ENCODE assay signal across 23 mouse cellular contexts in the genomic region with DNA sequence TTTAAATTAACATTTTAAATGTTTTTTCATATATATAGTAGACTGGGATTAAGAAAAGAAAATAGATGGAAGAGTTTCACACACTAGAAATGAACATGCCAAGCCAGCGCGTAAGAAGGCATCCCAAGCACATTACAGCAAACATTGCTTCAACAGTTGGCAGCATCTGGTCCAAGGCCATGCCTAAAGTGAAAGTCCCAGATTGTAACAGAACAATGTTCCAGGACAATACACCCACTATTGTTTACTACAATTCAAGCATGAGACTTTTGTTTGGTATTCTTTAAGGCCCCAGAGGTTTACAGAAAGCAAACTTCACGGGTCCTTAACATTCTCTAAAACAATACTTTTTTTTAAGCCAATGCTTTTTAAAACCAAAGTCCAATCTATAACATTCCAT.
DNase-seq lines count a peak whose midpoint lies in the region; ATAC-seq and TF ChIP-seq lines count a peak whose summit lies in the region.
"Had no signal": no experiment of that assay in that cellular context is flagged by ENCODE, and none has a peak within 500 bp of the region (broad histone marks: within the 10 kb centered on the region; RNA-seq: fewer than 3 reads in every experiment).

No protein-coding gene starts in this region.

- WGBS in liver, adult 2 months = 24% methylated on average over 3 of the region's 3 CpGs
- WGBS in midbrain, embryonic 14.5 days = 43% methylated on average over 3 of the region's 3 CpGs

- no peaks in the 10 kb centered on the region for H3K36me3 ChIP-seq in liver, adult 2 months (ENCODE audit: control insufficient read depth, insufficient read depth, low read length)
- H3K36me3 ChIP-seq in midbrain, embryonic 14.5 days (ENCODE audit: control insufficient read depth, insufficient read depth, low read length) = no peaks in the 10 kb centered on the region
- H3K36me3 ChIP-seq: embryonic facial prominence, embryonic 12.5 days; heart, embryonic 15.5 days; hindbrain, embryonic 10.5 days; lung, embryonic 15.5 days; midbrain, embryonic 12.5 days had no signal

- no peak overlapping the region for H3K27ac ChIP-seq in liver, adult 2 months (replicated peaks; ENCODE audit: insufficient read depth, low read depth, low read length)
- no peak overlapping the region for H3K27ac ChIP-seq in midbrain, embryonic 14.5 days (replicated peaks; ENCODE audit: low read depth, low read length)
- H3K27ac ChIP-seq: embryonic facial prominence, embryonic 12.5 days; heart, adult 2 months; heart, embryonic 15.5 days; lung, embryonic 15.5 days; midbrain, embryonic 12.5 days had no signal

- no peaks in the 10 kb centered on the region for H3K9me3 ChIP-seq in midbrain, embryonic 14.5 days (ENCODE audit: control insufficient read depth, low read length)
- H3K9me3 ChIP-seq: embryonic facial prominence, embryonic 12.5 days; heart, embryonic 15.5 days; hindbrain, embryonic 10.5 days; lung, embryonic 15.5 days; midbrain, embryonic 12.5 days had no signal

- no peaks in the 10 kb centered on the region; the same call in 1 of the 2 replicates for H3K79me2 ChIP-seq in liver, adult 2 months (ENCODE audit: control insufficient read depth, insufficient read depth, low read length)

- peaks cover 18% of the 10 kb centered on the region for H3K4me1 ChIP-seq in liver, adult 2 months (ENCODE audit: control insufficient read depth, insufficient read depth, low read length)
- H3K4me1 ChIP-seq in midbrain, embryonic 14.5 days (ENCODE audit: control insufficient read depth, insufficient read depth, low read length) = peaks cover 13% of the 10 kb centered on the region; the same call in 1 of the 2 replicates
- H3K4me1 ChIP-seq: embryonic facial prominence, embryonic 12.5 days; heart, embryonic 15.5 days; lung, embryonic 15.5 days had no signal

- TF ChIP-seq POLR2A in liver, adult 2 months (IDR thresholded peaks at IDR 0.05; ENCODE audit: extremely low read depth, insufficient read depth, low read length) = no peak

- H3K27me3 ChIP-seq in liver, adult 2 months (ENCODE audit: control insufficient read depth, insufficient read depth, low read length) = no peaks in the 10 kb centered on the region
- no peaks in the 10 kb centered on the region for H3K27me3 ChIP-seq in midbrain, embryonic 14.5 days (ENCODE audit: control insufficient read depth, insufficient read depth, low read length)
- H3K27me3 ChIP-seq: CH12.LX; embryonic facial prominence, embryonic 12.5 days; heart, embryonic 15.5 days; lung, embryonic 15.5 days had no signal

- no peak for TF ChIP-seq CTCF in liver, adult 2 months (IDR thresholded peaks at IDR 0.05; ENCODE audit: low read depth, low read length)

- no peak overlapping the region for H3K9ac ChIP-seq in liver, adult 2 months (ENCODE audit: low read depth, low read length)
- H3K9ac ChIP-seq in midbrain, embryonic 14.5 days (replicated peaks; ENCODE audit: low read length) = no peak overlapping the region
- H3K9ac ChIP-seq: embryonic facial prominence, embryonic 12.5 days; heart, embryonic 15.5 days; lung, embryonic 15.5 days; midbrain, embryonic 12.5 days had no signal

- no peak overlapping the region for H3K4me2 ChIP-seq in midbrain, embryonic 14.5 days (ENCODE audit: low read length)
- H3K4me2 ChIP-seq: embryonic facial prominence, embryonic 12.5 days; heart, embryonic 15.5 days; lung, embryonic 15.5 days; midbrain, embryonic 12.5 days had no signal

- H3K4me3 ChIP-seq in liver, adult 2 months (ENCODE audit: insufficient read depth, low read depth, low read length) = no peak overlapping the region
- H3K4me3 ChIP-seq in midbrain, embryonic 14.5 days (replicated peaks; ENCODE audit: low read depth, low read length) = no peak overlapping the region
- H3K4me3 ChIP-seq: embryonic facial prominence, embryonic 12.5 days; heart, adult 2 months; heart, embryonic 15.5 days; hindbrain, embryonic 10.5 days; lung, embryonic 15.5 days; midbrain, embryonic 12.5 days had no signal

- DNase-seq in adrenal gland, postnatal 10 days = peak; percentile 31
- no peak for DNase-seq in adrenal gland, adult 8-10 months
- DNase-seq in liver, adult 2 months (ENCODE audit: extremely low read depth, low read depth, low spot score) = peak; percentile 92
- DNase-seq in liver = no peak
- DNase-seq in ZHBTc4 (ENCODE audit: low read depth, low spot score) = peak; percentile 6
- DNase-seq in fat pad, adult 2 months (ENCODE audit: extremely low read depth, low read depth, low spot score) = peak; percentile 7
- DNase-seq in cerebellum, adult 18-20 months = no peak
- no peak for DNase-seq in midbrain, embryonic 14.5 days
- DNase-seq: gastrocnemius, postnatal 10 days; heart, adult 2 months; kidney, adult 8-10 months; kidney, postnatal 4 days; right cerebral cortex, adult 18-20 months; spleen, adult 18-20 months; thymus, adult 2 months had no signal

- ATAC-seq in midbrain, embryonic 14.5 days (ENCODE audit: low FRiP score, low TSS enrichment) = no peak
- ATAC-seq: activated CD4-positive, CD25-positive, alpha-beta regulatory T cell, adult 4 months; inflammation-experienced regulatory T-cells, adult 6 months had no signal

Comparison
In these comparisons a context has a peak if more than half of its experiments do, and no peak if none do; other contexts are left out.
1. DNase-seq: peak in adrenal gland, postnatal 10 days (single experiment), liver, adult 2 months (single experiment), ZHBTc4 (single experiment) and fat pad, adult 2 months (single experiment); none in adrenal gland, adult 8-10 months (single experiment), liver (single experiment), cerebellum, adult 18-20 months (0 of 2) and midbrain, embryonic 14.5 days (single experiment).